Mouse (Mus musculus) spleen, adult 2 months (tissue): ENCODE data around the gene Glipr1l3.
"Not testable (repeated sequence)": the region's sequence is repeated elsewhere in the genome, so short reads cannot be mapped to it uniquely, and the experiment has no call there.

Source experiments
- CTCF ChIP-seq: fragments of 200-500 bp; IDR thresholded peaks from 2 replicates; pipeline ENCODE4 v1.5.1; 2011; ENCODE audit warnings: mild to moderate bottlenecking, inconsistent platforms; ENCODE audit not compliant: insufficient read depth, insufficient read length, insufficient replicate concordance; ENCODE audit errors: extremely low read depth
- POLR2A ChIP-seq: fragments of 200-500 bp; IDR thresholded peaks from 2 replicates; pipeline ENCODE4 v1.6.1; 2011; ENCODE audit warnings: low read depth, low read length, inconsistent platforms

DNA sequence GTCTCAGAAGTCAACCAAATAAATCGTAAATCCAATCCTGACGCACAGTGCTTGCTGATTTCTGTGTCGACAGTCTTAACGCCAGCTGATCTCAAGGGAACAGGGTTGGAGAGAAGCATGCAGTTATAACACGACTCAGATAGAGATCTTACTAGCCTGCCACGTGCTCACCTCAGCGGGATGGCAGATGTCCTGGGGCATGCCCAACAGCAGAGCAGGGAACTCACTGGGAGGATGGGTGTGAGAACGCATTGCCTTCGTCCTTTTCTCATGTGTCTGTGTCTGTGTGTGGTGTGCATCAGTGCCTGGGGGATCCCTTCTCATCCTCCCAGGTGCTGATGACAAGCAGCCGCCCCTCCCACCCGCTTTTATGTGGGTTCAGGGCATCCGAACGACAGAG, 16.9 kb upstream of the Glipr1l3 start:
- TF ChIP-seq POLR2A, CTCF: not testable (repeated sequence)
